In the genomic region with DNA sequence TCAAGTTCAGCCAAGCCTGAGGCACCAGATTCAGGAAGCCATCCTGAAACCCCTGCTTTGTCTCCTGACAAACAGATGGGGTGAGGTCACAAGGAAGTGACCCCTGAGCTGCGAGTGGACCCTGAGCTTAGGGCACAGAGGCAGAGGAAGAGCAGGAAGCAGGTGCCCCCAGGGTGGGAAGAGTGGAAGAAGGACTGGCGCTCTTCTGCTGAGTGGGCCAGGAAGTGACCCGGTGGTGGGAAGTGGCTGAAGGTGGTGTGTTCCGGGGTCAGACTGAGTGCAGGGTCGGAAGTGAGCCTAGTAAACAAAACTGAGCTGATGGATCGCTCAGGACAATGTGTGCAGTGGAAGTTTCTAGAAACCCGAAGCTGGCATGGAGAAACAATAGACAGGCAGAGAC, we compare ENCODE assay signal across 17 mouse cellular contexts. TPM values are rescaled to one million over a fixed set of nuclear protein-coding genes. Genes with fewer than 3 reads are reported as not detected.
A peak's percentile ranks its signal among the peaks of the same experiment; 100 is the strongest.
DNase-seq lines count a peak whose midpoint lies in the region; ATAC-seq lines count a peak whose summit lies in the region.
"Had no signal": no experiment of that assay in that cellular context is flagged by ENCODE, and none has a peak within 500 bp of the region (broad histone marks: within the 10 kb centered on the region; RNA-seq: fewer than 3 reads in every experiment).

No protein-coding gene starts in this region.

- no peak overlapping the region for H3K9ac ChIP-seq in midbrain, embryonic 11.5 days (ENCODE audit: low read length)
- H3K9ac ChIP-seq in midbrain, embryonic 14.5 days (replicated peaks; ENCODE audit: low read length) = no peak overlapping the region
- H3K9ac ChIP-seq in liver, embryonic 16.5 days (ENCODE audit: low read depth, low read length) = no peak overlapping the region
- no peak overlapping the region for H3K9ac ChIP-seq in midbrain, embryonic 16.5 days (ENCODE audit: low read depth, low read length)
- H3K9ac ChIP-seq: forebrain, embryonic 15.5 days; heart, embryonic 15.5 days; hindbrain, embryonic 12.5 days; limb, embryonic 15.5 days; midbrain, embryonic 12.5 days had no signal

- H3K36me3 ChIP-seq in midbrain, embryonic 11.5 days (ENCODE audit: control insufficient read depth, insufficient read depth, low read length) = no peaks in the 10 kb centered on the region
- no peaks in the 10 kb centered on the region for H3K36me3 ChIP-seq in midbrain, embryonic 14.5 days (ENCODE audit: control insufficient read depth, insufficient read depth, low read length)
- H3K36me3 ChIP-seq in liver, embryonic 16.5 days (ENCODE audit: control insufficient read depth, insufficient read depth) = no peaks in the 10 kb centered on the region
- H3K36me3 ChIP-seq in midbrain, embryonic 16.5 days (ENCODE audit: control insufficient read depth, insufficient read depth, low read length) = no peaks in the 10 kb centered on the region
- H3K36me3 ChIP-seq: forebrain, embryonic 15.5 days; heart, embryonic 15.5 days; hindbrain, embryonic 12.5 days; limb, embryonic 15.5 days; midbrain, embryonic 12.5 days had no signal

- DNase-seq in midbrain, embryonic 11.5 days (ENCODE audit: low spot score, missing footprints) = peak; percentile 72
- no peak for DNase-seq in midbrain, embryonic 14.5 days
- DNase-seq in kidney, adult 9 months = peak; percentile 34
- DNase-seq in yolk sac, embryonic 10.5 days (ENCODE audit: low spot score) = peak; percentile 19
- no peak for DNase-seq in frontal cortex, adult 2 months (ENCODE audit: extremely low spot score in 1 of 2, low spot score in 1 of 2)
- DNase-seq: cerebellum, adult 8-10 months; gastrocnemius, postnatal 36 days; right cerebral cortex, postnatal 14 days had no signal

- no peaks in the 10 kb centered on the region for H3K9me3 ChIP-seq in midbrain, embryonic 11.5 days (ENCODE audit: control insufficient read depth, low read length)
- H3K9me3 ChIP-seq in midbrain, embryonic 14.5 days (ENCODE audit: control insufficient read depth, low read length) = no peaks in the 10 kb centered on the region
- no peaks in the 10 kb centered on the region for H3K9me3 ChIP-seq in liver, embryonic 16.5 days (replicated peaks; ENCODE audit: control insufficient read depth, low read length)
- no peaks in the 10 kb centered on the region for H3K9me3 ChIP-seq in midbrain, embryonic 16.5 days (replicated peaks; ENCODE audit: control insufficient read depth, low read length, poor library complexity, severe bottlenecking)
- H3K9me3 ChIP-seq: forebrain, embryonic 15.5 days; heart, embryonic 15.5 days; hindbrain, embryonic 12.5 days; limb, embryonic 15.5 days; midbrain, embryonic 12.5 days had no signal

- no peak overlapping the region for H3K4me2 ChIP-seq in midbrain, embryonic 11.5 days
- H3K4me2 ChIP-seq in midbrain, embryonic 14.5 days (ENCODE audit: low read length) = no peak overlapping the region
- H3K4me2 ChIP-seq in liver, embryonic 16.5 days (ENCODE audit: low read depth, low read length) = no peak overlapping the region
- no peak overlapping the region for H3K4me2 ChIP-seq in midbrain, embryonic 16.5 days (ENCODE audit: low read length)
- H3K4me2 ChIP-seq: forebrain, embryonic 15.5 days; heart, embryonic 15.5 days; hindbrain, embryonic 12.5 days; limb, embryonic 15.5 days; midbrain, embryonic 12.5 days had no signal

- no peak overlapping the region for H3K4me3 ChIP-seq in midbrain, embryonic 11.5 days (ENCODE audit: low read depth, low read length)
- no peak overlapping the region for H3K4me3 ChIP-seq in midbrain, embryonic 14.5 days (replicated peaks; ENCODE audit: low read depth, low read length)
- H3K4me3 ChIP-seq in liver, embryonic 16.5 days (ENCODE audit: low read depth, low read length) = no peak overlapping the region
- H3K4me3 ChIP-seq in midbrain, embryonic 16.5 days (ENCODE audit: low read depth, low read length) = no peak overlapping the region
- H3K4me3 ChIP-seq: forebrain, embryonic 15.5 days; heart, embryonic 15.5 days; hindbrain, embryonic 12.5 days; limb, embryonic 15.5 days; midbrain, embryonic 12.5 days had no signal

- peaks cover 14% of the 10 kb centered on the region for H3K4me1 ChIP-seq in midbrain, embryonic 11.5 days (ENCODE audit: control insufficient read depth, insufficient read depth, low read length)
- H3K4me1 ChIP-seq in midbrain, embryonic 14.5 days (ENCODE audit: control insufficient read depth, insufficient read depth, low read length) = peaks cover 19% of the 10 kb centered on the region
- no peaks in the 10 kb centered on the region for H3K4me1 ChIP-seq in liver, embryonic 16.5 days (ENCODE audit: control insufficient read depth, low read depth, low read length)
- peaks cover 19% of the 10 kb centered on the region for H3K4me1 ChIP-seq in midbrain, embryonic 16.5 days (ENCODE audit: control insufficient read depth, insufficient read depth, low read length)

- WGBS in midbrain, embryonic 11.5 days = 75% methylated on average over 7 of the region's 7 CpGs
- WGBS in midbrain, embryonic 14.5 days = 77% methylated on average over 7 of the region's 7 CpGs
- 15% methylated on average over 7 of the region's 7 CpGs for WGBS in liver, embryonic 16.5 days (ENCODE audit: insufficient replicate concordance)
- 77% methylated on average over 7 of the region's 7 CpGs for WGBS in midbrain, embryonic 16.5 days

- ATAC-seq in midbrain, embryonic 11.5 days (ENCODE audit: low FRiP score) = no peak
- no peak for ATAC-seq in midbrain, embryonic 14.5 days (ENCODE audit: low FRiP score, low TSS enrichment)
- ATAC-seq in liver, embryonic 16.5 days (ENCODE audit: low read depth) = peak; percentile 13; the same call in 1 of the 2 replicates
- ATAC-seq in midbrain, embryonic 16.5 days = no peak
- no peak for ATAC-seq in megakaryocyte-erythroid progenitor cell, adult 5-6 weeks (replicated peaks; ENCODE audit: low FRiP score, low TSS enrichment, poor library complexity, severe bottlenecking)
- ATAC-seq: forebrain, embryonic 15.5 days had no signal

- no peaks in the 10 kb centered on the region for H3K27me3 ChIP-seq in midbrain, embryonic 11.5 days (ENCODE audit: control insufficient read depth, insufficient read depth, low read length)
- no peaks in the 10 kb centered on the region for H3K27me3 ChIP-seq in midbrain, embryonic 14.5 days (ENCODE audit: control insufficient read depth, insufficient read depth, low read length)
- no peaks in the 10 kb centered on the region for H3K27me3 ChIP-seq in liver, embryonic 16.5 days (ENCODE audit: control insufficient read depth, insufficient read depth, low read depth, low read length)
- no peaks in the 10 kb centered on the region for H3K27me3 ChIP-seq in midbrain, embryonic 16.5 days (ENCODE audit: control insufficient read depth, insufficient read depth, low read depth, low read length)
- H3K27me3 ChIP-seq: forebrain, embryonic 15.5 days had no signal

- no peak overlapping the region for H3K27ac ChIP-seq in midbrain, embryonic 11.5 days (ENCODE audit: low read depth, low read length)
- no peak overlapping the region for H3K27ac ChIP-seq in midbrain, embryonic 14.5 days (replicated peaks; ENCODE audit: low read depth, low read length)
- H3K27ac ChIP-seq in liver, embryonic 16.5 days (ENCODE audit: low read length) = no peak overlapping the region
- no peak overlapping the region for H3K27ac ChIP-seq in midbrain, embryonic 16.5 days (ENCODE audit: low read length)
- H3K27ac ChIP-seq: forebrain, embryonic 15.5 days; heart, embryonic 15.5 days; hindbrain, embryonic 12.5 days; limb, embryonic 15.5 days; midbrain, embryonic 12.5 days had no signal

RNA-seq across cellular contexts. Expression of gene Unc5b, which starts 57.2 kb away (rescaled TPM):
- 2.8 and 3.5 TPM in 2 replicates for polyA plus RNA-seq in midbrain, embryonic 11.5 days (2014; fragmentation: Nextera tagmentation; extraction: Ambion mirVana)
- polyA plus RNA-seq in midbrain, embryonic 14.5 days (2014; fragmentation: Nextera tagmentation; extraction: Ambion mirVana) = 2.4 and 2.8 TPM in 2 replicates
- 0.27 and 0.29 TPM in 2 replicates for polyA plus RNA-seq in liver, embryonic 16.5 days (2015; fragmentation: Nextera tagmentation; extraction: Ambion mirVana)
- 7.2 and 7.4 TPM in 2 replicates for polyA plus RNA-seq in frontal cortex, adult 2 months (2012; rRNA removed)
- 2.0 and 2.4 TPM in 2 replicates for polyA plus RNA-seq in midbrain, embryonic 16.5 days (2015; fragmentation: Nextera tagmentation; extraction: Ambion mirVana)
- not detected in 2 replicates for total RNA-seq in megakaryocyte-erythroid progenitor cell, adult 5-6 weeks (2014; fragmentation: Nextera tagmentation)
- total RNA-seq in megakaryocyte-erythroid progenitor cell, adult 5-6 weeks (2017) = not detected in 2 replicates
- total RNA-seq: MEL had no signal

Comparison
In these comparisons a context has a peak if more than half of its experiments do, and no peak if none do; other contexts are left out.
1. DNase-seq: peak in midbrain, embryonic 11.5 days (single experiment), kidney, adult 9 months (single experiment) and yolk sac, embryonic 10.5 days (single experiment); none in midbrain, embryonic 14.5 days (single experiment) and frontal cortex, adult 2 months (0 of 2).